Mouse (Mus musculus) embryonic facial prominence, embryonic 15.5 days (tissue): ENCODE measurements around the gene Hist1h2bk. TPM values are rescaled to one million over a fixed set of nuclear protein-coding genes. Genes with fewer than 3 reads are reported as not detected.
"Not testable (repeated sequence)": the region's sequence is repeated elsewhere in the genome, so short reads cannot be mapped to it uniquely, and the experiment has no call there.

ENCODE experiments used
- ATAC-seq: fragments of 200-750 bp; cut with Nextera tagmentation; 2 replicates; pipeline ENCODE4 v1.8.0; 2017; ENCODE audit warnings: low read depth, moderate TSS enrichment; ENCODE audit not compliant: insufficient number of reproducible peaks, low FRiP score, low TSS enrichment
- H3K27ac ChIP-seq: fragments of 300-500 bp; sonication (generic); replicated peaks from 2 replicates; pipeline ENCODE4 v1.5.1; 2015; ENCODE audit warnings: mild to moderate bottlenecking, inconsistent platforms
- H3K27me3 ChIP-seq: fragments of 300-500 bp; sonication (generic); 2 replicates; pipeline ENCODE4 v1.6.1; 2015; ENCODE audit warnings: inconsistent platforms
- H3K36me3 ChIP-seq: fragments of 300-500 bp; sonication (generic); 2 replicates; pipeline ENCODE4 v1.6.1; 2015; ENCODE audit warnings: mild to moderate bottlenecking, inconsistent platforms
- H3K4me1 ChIP-seq: fragments of 300-500 bp; sonication (generic); 2 replicates; pipeline ENCODE4 v1.6.1; 2015; ENCODE audit warnings: inconsistent platforms
- H3K4me2 ChIP-seq: fragments of 300-500 bp; sonication (generic); replicated peaks from 2 replicates; pipeline ENCODE4 v1.6.1; 2015; ENCODE audit warnings: mild to moderate bottlenecking, inconsistent platforms
- H3K4me3 ChIP-seq: fragments of 300-500 bp; sonication (generic); replicated peaks from 2 replicates; pipeline ENCODE4 v1.5.1; 2015; ENCODE audit warnings: mild to moderate bottlenecking, inconsistent platforms
- H3K9ac ChIP-seq: fragments of 300-500 bp; sonication (generic); 2 replicates; pipeline ENCODE4 v1.6.1; 2015; ENCODE audit warnings: inconsistent platforms
- H3K9me3 ChIP-seq: fragments of 300-500 bp; sonication (generic); replicated peaks from 2 replicates; pipeline ENCODE4 v1.6.1; 2016; ENCODE audit warnings: inconsistent platforms
- WGBS: fragments of 180-500 bp; shearing (Covaris S2); methylation state at CpG from one replicate; pipeline ENCODE4 v1.1.7; 2015; 5-methylcytosine and 5-hydroxymethylcytosine counted together
- polyA plus RNA-seq: library from polyadenylated mRNA; unstranded; fragments of >200 nt; fragmentation: Nextera tagmentation; extraction: Ambion mirVana; gene quantifications from 2 replicates; pipeline ENCODE4 v1.2.1, GENCODE M21; 2015

Hist1h2bk gene
- 3.1 and 4.0 TPM in 2 replicates for polyA plus RNA-seq

DNA sequence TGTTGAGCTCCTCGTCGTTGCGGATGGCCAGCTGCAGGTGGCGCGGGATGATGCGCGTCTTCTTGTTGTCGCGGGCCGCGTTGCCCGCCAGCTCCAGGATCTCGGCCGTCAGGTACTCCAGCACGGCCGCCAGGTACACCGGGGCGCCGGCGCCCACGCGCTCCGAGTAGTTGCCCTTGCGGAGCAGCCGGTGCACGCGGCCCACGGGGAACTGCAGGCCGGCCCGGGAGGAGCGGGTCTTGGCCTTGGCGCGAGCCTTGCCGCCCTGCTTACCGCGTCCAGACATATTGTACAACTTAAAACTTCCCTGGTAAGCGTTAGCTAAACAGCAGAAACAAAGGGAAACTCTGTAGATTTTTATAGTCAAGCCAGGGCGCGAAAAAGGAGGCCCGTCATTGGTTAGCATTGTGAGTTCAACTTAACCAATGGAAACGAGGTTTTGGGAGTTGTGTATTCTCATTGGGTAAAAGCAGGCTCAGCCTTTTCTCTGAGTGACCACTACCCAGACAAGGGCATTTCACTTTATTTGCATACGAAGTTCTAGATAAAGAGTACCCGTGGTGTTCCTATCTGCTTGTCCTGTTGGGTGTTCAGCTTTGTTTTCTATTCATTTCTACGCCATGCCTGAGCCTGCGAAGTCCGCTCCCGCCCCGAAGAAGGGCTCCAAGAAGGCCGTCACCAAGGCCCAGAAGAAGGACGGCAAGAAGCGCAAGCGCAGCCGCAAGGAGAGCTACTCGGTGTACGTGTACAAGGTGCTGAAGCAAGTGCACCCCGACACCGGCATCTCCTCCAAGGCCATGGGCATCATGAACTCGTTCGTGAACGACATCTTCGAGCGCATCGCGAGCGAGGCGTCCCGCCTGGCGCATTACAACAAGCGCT is at the start of gene Hist1h2bk, which contains the start of gene Hist1h2ah:
Gene Hist1h2bk, plus strand, starts transcription at position 604 of the 882 bp plus-strand sequence.
Gene Hist1h2ah, minus strand, starts transcription at position 302 of the 882 bp plus-strand sequence.
- Histone ChIP-seq H3K4me1 (peaks cover 20% of the 10 kb centered on the region), H3K9ac (peak within 1 kb of the TSS; percentile 31), H3K27ac (peak within 1 kb of the TSS; percentile 81), H3K4me2 (peak within 1 kb of the TSS; percentile 58), H3K4me3 (peak within 1 kb of the TSS; percentile 48)
- H3K9me3 ChIP-seq, H3K27me3 ChIP-seq, H3K36me3 ChIP-seq: not testable (repeated sequence)
- under 1% methylated on average over 24 of the region's 69 CpGs for WGBS
- ATAC-seq, result peak; percentile 97

DNA sequence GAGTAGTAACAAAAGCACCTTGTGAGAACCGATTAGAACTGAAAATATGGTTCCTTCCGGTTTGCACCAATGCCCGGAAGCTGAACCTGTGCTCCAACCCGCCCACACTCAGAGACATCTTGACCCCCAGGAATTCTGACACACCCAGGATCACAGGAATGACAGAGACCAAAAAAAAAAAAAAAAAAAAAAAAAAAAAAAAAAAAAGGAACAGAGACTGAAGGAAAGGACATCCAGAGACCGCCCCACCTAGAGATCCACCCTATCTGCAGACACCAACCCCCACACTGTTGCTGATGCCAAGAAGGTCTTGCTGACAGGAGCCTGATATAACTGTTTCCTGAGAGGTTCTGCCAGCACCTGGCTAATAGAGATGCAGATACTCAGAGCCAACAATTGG is 43.1 kb upstream of the Hist1h2bk start:
- Histone ChIP-seq H3K4me1 (peaks cover 16% of the 10 kb centered on the region), H3K4me2 (no peak overlapping the region), H3K27me3 (peaks cover 40% of the 10 kb centered on the region), H3K36me3 (no peaks in the 10 kb centered on the region), H3K9ac (no peak overlapping the region), H3K27ac (no peak overlapping the region), H3K4me3 (no peak overlapping the region), H3K9me3 (no peaks in the 10 kb centered on the region)
- 77% methylated on average over 5 of the region's 5 CpGs for WGBS
- ATAC-seq, result no peak

DNA sequence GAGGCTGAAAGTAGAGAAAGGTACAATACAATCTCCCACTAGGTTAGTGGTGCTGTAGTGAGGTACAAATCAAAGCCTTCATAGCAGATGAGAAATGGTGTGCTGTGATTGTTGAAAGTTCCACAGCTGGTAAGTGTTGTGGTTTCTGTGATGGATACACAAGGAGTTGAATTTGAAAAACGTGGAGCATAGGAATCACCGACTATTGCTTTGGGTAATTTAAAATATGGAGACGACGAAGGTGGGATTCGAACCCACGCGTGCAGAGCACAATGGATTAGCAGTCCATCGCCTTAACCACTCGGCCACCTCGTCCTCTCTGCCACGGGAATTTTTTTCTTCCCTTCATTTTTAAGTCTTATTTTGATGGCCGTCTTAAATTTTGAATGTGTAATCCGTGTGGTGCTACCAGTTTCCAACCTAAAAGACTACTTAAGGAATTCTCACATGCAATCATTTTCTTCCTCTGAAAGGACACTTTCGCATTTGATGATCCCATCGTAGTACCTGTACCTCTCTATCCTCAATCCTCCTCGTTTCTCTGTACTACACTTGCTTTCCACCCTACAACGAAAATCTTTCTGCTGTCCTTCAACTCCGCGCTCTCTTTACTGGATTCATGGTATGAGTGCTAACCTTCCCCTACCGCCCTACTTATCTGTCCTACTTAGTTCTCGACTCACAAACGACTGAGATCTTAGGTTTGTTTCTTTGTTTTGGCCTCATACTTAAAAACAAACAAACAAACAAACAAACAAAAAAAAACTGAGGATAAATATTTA is 41.5 kb upstream of the Hist1h2bk start:
- peaks cover 16% of the 10 kb centered on the region for H3K4me1 ChIP-seq
- no peaks in the 10 kb centered on the region for H3K36me3 ChIP-seq
- H3K9me3 ChIP-seq, result no peaks in the 10 kb centered on the region
- 2% methylated on average over 22 of the region's 22 CpGs for WGBS
- ATAC-seq, result no peak
- H3K4me2 ChIP-seq, result no peak overlapping the region
- H3K9ac ChIP-seq, result no peak overlapping the region
- peaks cover 55% of the 10 kb centered on the region for H3K27me3 ChIP-seq
- H3K27ac ChIP-seq, result no peak overlapping the region
- no peak overlapping the region for H3K4me3 ChIP-seq

DNA sequence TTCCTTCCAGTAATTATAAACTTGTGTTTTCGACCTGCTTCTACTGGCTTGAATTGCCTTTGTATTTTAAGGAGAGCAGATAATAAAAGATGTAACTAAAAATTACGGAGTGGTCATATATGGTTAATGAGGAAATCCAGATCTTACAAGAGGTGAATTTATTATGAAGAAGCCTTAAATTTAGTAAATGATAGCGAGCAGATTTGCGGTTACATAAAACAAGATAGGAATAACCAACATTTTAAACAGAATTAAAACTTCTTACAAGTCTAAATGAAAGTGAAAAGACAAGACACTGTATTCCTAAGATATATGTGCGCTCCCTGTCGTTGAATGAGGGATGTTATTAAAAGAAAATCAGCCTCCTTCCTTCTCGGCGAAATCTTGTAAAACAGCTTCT is 40.8 kb upstream of the Hist1h2bk start:
- peak overlapping the region; percentile 55 for H3K4me2 ChIP-seq
- H3K27me3 ChIP-seq, result peaks cover 62% of the 10 kb centered on the region
- no peak overlapping the region for H3K9ac ChIP-seq
- ATAC-seq, result no peak
- H3K4me3 ChIP-seq, result peak overlapping the region; percentile 34
- no peak overlapping the region for H3K27ac ChIP-seq
- 4% methylated on average over 8 of the region's 8 CpGs for WGBS
- H3K36me3 ChIP-seq, result no peaks in the 10 kb centered on the region
- peaks cover 16% of the 10 kb centered on the region for H3K4me1 ChIP-seq
- H3K9me3 ChIP-seq, result no peaks in the 10 kb centered on the region

DNA sequence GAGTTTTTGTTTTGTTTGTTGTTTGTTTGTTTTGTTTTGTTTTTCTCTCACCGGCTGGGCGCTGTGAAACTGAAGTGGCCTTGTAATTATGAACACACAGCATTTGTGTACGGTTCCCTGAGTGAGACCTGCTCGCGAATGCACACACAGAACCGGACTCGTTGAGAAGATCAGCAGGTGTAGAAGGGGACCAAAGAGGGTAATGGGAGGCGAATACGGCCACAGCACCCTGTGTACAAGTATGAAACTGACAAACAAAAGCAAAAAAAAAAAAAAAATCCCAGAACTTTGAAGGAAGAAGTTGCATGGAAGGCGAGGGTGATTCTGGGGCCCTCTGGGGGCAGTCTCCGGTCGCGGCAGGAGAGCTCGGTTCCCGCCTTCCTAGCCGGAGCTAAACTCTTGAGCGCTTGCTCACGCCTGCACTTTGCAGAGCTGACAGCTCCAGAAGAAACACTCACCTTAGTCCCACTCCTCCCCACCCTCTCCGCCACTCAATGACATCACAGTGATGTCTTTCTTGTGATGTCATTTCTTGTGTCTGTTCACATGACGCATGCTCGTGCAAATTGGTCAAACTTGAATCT is 40.2 kb upstream of the Hist1h2bk start:
- Histone ChIP-seq H3K36me3 (no peaks in the 10 kb centered on the region), H3K4me3 (peak overlapping the region; percentile 34)
- no peak for ATAC-seq

DNA sequence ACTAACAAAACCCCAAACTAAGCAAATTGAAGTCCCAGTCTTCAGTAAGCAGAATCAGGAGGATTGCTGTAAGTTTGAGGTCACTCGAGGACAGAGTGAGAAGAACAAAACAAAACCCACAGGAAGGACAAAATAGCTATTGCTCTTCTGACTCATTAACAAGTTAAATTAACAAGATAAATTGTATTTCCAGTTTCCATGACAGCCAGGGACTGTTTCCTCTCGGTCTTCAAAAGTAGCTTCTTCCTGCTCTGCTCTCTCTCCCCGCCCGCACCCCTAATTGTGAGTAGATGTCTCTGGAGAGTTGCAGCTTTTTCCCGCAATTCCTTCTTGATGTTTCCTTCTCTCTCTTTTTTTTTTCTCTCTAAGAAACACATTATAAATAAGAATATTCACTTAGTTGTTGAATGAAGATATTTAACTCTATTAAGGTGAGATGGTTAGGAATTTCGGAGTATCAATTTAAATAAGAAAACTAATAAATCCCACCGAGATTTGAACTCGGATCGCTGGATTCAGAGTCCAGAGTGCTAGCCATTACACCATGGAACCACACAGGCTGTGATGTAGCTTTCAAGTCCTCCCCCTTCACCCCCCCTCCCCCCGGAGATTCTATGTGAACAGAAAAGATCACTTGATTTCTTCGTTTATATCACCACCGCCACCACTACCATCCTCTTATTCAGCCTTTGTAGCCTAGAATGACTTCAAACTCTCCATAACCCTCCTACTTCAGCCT is 39.4 kb upstream of the Hist1h2bk start:
- Histone ChIP-seq H3K36me3 (no peaks in the 10 kb centered on the region), H3K4me3 (peak overlapping the region; percentile 21), H3K27me3 (peaks cover 73% of the 10 kb centered on the region), H3K9ac (no peak overlapping the region), H3K27ac (no peak overlapping the region), H3K4me1 (peaks cover 16% of the 10 kb centered on the region), H3K9me3 (no peaks in the 10 kb centered on the region), H3K4me2 (peak overlapping the region; percentile 55)
- 2% methylated on average over 12 of the region's 12 CpGs for WGBS
- ATAC-seq, result no peak

More for the DNA sequence above, 40.2 kb upstream of the Hist1h2bk start:
- peak overlapping the region; percentile 55 for H3K4me2 ChIP-seq
- peaks cover 16% of the 10 kb centered on the region for H3K4me1 ChIP-seq
- WGBS, result under 1% methylated on average over 21 of the region's 21 CpGs
- no peak overlapping the region for H3K9ac ChIP-seq
- H3K9me3 ChIP-seq, result no peaks in the 10 kb centered on the region
- H3K27me3 ChIP-seq, result peaks cover 67% of the 10 kb centered on the region
- H3K27ac ChIP-seq, result no peak overlapping the region

DNA sequence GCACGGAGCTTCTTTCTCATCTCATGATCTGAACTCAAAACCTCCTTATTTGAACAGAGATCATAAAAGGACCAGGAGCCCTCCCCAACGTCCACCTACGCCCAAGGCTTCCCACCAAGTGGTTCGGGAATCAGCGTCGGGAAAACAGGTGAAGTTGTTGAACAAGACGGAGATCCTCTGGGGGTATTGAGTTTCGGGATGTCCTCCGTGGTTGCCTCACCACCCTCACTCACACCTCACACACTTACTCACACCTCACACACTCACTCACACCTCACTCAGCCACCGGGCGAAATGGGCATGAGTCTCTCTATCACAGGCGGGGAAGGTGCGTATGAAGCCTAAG is 38.9 kb upstream of the Hist1h2bk start:
- no peak overlapping the region for H3K27ac ChIP-seq
- H3K9me3 ChIP-seq, result no peaks in the 10 kb centered on the region
- H3K36me3 ChIP-seq, result no peaks in the 10 kb centered on the region
- ATAC-seq, result no peak
- under 1% methylated on average over 13 of the region's 13 CpGs for WGBS
- H3K4me3 ChIP-seq, result peak overlapping the region; percentile 21
- peaks cover 16% of the 10 kb centered on the region for H3K4me1 ChIP-seq
- H3K27me3 ChIP-seq, result peaks cover 79% of the 10 kb centered on the region
- peak overlapping the region; percentile 31 for H3K4me2 ChIP-seq
- no peak overlapping the region for H3K9ac ChIP-seq

DNA sequence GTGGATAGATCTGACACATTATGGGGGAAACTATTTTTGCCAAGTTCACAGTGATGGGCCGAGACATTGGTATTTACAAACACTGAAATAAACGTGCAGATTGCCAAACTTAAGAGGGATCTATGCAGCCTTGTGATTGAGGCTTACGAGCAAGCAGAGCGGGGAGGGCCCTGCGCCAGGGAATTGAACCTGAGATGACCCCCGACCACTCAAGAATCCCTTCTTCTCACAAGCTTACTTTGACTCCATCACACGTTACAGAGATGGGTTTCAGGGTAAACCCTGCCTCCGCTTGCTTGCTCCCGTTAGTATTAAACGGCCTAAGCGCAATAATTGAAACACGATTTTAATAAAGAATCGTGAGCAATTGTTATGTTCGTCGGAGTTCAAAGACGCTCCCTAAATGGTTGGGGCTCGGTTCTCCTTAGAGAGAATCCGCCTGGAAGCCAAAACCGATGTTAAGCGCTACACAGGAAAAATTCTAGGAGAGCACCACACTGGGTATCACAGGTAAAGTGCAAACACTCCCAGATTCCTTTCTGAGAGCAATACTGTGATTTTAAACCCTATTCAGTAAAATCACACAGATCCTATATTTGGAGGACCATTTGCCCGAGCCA is 38.4 kb upstream of the Hist1h2bk start:
- Histone ChIP-seq H3K9me3 (no peaks in the 10 kb centered on the region), H3K4me3 (peak overlapping the region; percentile 21; the same call in 1 of the 2 replicates), H3K36me3 (no peaks in the 10 kb centered on the region), H3K4me2 (peak overlapping the region; percentile 31), H3K4me1 (peaks cover 16% of the 10 kb centered on the region), H3K9ac (no peak overlapping the region), H3K27me3 (peaks cover 84% of the 10 kb centered on the region), H3K27ac (no peak overlapping the region)
- no peak for ATAC-seq
- 2% methylated on average over 21 of the region's 21 CpGs for WGBS

DNA sequence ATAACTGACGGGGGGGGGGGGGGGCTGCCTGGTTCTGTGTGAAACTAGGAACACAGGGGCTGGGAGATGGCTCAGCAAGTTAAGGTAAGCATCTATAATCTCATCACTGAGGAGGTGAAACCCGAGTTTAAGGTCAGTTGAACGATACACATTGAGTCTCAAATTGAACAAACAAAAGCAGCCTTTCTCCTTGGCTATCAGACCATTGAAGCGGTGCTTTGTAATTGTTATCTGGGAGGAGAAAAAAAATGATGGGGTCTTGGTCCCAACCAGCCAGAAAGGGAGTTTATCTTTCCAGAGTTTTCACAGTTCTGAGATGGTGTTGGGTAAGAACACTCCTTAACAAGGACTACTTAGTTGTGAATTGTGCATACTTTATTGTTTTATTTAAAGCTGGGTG is 37.8 kb upstream of the Hist1h2bk start:
- WGBS, result 9% methylated on average over 4 of the region's 4 CpGs
- no peaks in the 10 kb centered on the region for H3K9me3 ChIP-seq
- H3K4me2 ChIP-seq, result no peak overlapping the region
- no peak overlapping the region for H3K9ac ChIP-seq
- no peak overlapping the region for H3K27ac ChIP-seq
- no peaks in the 10 kb centered on the region for H3K36me3 ChIP-seq
- no peak overlapping the region for H3K4me3 ChIP-seq
- no peak for ATAC-seq
- peaks cover 16% of the 10 kb centered on the region for H3K4me1 ChIP-seq
- peaks cover 87% of the 10 kb centered on the region for H3K27me3 ChIP-seq

DNA sequence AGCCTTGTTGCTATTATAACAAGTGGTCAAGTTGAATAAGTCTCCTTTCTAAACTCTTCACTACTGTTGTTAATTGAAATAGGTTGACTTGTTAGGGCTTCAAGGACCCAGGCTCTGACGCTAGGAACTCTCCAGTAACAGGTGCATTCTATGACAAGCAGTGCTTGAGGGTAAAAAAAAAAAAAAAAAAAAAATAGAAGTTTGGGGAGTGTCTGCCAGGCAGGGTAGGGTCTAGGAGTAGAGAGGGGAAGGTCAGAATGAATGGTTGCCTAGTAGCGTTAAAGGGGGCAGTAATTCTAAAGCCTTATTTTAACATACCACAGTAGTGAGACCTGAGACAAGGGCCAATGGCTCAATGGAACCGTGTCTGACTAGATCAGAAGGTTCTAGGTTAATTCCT is 37.3 kb upstream of the Hist1h2bk start:
- no peak overlapping the region for H3K9ac ChIP-seq
- 16% methylated on average over 3 of the region's 3 CpGs for WGBS
- no peak overlapping the region for H3K27ac ChIP-seq
- no peaks in the 10 kb centered on the region for H3K36me3 ChIP-seq
- no peak for ATAC-seq
- no peak overlapping the region for H3K4me2 ChIP-seq
- no peak overlapping the region for H3K4me3 ChIP-seq
- no peaks in the 10 kb centered on the region for H3K9me3 ChIP-seq
- peaks cover 90% of the 10 kb centered on the region for H3K27me3 ChIP-seq
- H3K4me1 ChIP-seq, result peaks cover 16% of the 10 kb centered on the region
